Mouse (Mus musculus) embryo, embryonic 11.5 days (tissue): Measurements from ENCODE around the gene Gm20431.

Experiments
- DNase-seq: peaks from one replicate; pipeline ENCODE4 v3.0.0-alpha.2; 2012; ENCODE audit warnings: low read depth, low spot score

Gm20431 gene

DNA sequence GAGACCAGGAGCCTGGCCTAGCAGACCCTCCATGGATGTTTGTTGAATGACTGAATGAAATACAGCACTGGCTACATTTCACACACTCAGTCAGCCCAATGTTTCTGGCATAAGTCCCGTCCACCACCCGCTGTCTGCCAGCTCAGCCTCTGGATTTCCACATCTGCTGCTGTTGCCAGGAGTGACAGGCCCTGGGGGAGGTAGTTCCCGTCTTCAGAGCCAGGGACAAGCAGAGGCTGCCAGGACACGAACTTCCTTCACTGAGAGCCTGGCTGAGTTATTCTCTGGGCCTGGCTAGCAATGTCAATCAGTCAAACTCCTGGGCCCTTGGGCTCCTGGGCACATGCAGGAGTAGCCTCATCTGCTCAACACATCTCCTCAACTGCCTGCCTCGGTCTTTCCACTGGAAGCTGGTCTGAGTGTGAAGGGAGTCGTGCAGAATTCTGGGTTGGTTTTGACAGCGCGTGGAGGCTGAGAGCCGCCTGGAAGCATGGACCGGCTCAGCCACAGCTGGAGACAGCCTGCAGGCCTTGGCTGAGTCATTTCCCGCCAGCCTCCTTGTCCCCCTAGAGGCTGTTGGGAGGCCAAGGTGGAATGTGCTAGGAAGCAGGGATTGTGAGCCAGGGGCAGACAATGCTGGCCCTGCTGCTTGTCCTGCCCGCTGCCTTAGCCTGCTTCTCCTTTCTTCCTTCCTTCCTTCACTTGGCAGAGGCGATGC lies 91.2 kb downstream of the Gm20431 start:
- no peak for DNase-seq

DNA sequence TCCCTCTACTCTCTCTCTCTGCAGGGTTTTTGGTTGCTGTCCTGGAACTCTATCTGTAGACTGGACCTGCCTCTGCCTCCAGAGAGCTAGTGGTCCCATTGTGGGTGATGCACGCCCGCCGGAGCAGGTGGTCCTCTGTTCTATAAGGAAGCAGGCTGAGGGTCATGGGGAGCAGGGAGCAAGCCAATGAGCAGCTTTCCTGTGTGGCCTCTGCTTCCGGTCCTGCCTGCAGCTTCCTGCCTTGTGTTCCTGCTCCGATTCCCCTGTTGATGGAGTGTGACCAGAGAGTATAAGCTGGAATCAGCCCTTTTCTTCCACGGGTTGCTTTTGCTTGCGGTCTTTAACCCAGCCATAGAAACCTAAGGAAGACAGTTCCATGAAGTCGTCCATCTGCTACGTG lies 93.2 kb downstream of the Gm20431 start:
- DNase-seq = no peak

- DNase-seq = peak; percentile 66
Observed at GRCm38 (mm10) chr2:167565682-167566081, 95.6 kb downstream of the Gm20431 start.

DNA sequence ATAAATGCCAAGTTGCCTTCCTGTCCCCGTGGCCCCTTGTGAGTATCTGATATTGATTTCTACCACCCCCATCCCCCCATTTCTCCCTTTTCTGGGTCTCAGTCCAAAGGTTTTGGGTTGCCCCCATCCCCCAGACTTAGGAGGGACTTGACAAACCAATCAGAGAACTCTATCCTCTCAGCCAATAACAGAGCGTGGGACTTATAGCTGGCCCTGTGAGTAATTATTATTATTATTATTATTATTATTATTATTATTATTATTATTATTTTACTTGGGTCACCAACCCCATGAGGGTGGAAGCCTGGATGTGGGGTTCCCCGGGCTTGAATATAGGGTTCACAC lies 96.0 kb downstream of the Gm20431 start:
- no peak for DNase-seq

DNA sequence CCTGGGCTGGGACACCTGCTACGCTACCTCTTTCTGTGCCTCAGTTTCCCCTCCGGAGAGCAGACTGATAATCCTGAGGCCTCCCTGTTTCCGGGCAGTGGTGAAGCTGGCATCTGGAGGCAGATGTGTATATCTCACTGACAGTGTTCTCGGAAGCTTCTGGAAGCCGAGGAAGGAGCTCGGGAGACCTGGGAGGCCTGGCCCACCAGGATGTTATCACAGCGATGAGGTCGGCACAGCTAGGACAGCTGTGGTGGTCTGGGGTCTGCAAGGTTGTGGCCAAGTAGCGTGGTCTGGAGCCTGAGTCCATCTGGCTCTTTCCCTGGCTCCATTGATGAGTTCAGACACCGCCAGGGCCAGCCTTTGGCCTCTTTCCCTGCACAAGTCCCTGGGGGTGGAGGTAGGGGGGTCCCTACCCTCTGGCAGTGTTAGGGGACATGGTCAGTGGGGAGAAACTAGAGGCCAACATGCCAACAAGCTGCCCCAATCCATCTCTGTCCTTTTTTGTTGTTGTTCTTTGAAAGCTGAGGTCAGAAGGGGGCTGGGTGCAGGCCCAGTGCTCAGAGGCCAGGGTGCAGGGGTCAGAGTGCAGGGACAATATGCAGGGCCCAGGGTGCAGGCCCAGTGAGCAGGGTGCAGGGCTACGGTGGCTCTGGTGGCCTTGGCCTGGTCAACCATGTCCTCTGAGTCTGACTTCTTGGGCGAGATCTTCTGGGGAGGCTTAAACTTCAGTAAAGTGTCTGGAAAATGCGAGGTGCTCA lies 96.6 kb downstream of the Gm20431 start:
- no peak for DNase-seq

GRCm38 (mm10) chr2:167563703-167564102 lies 97.6 kb downstream of the Gm20431 start:
- no peak for DNase-seq

DNA sequence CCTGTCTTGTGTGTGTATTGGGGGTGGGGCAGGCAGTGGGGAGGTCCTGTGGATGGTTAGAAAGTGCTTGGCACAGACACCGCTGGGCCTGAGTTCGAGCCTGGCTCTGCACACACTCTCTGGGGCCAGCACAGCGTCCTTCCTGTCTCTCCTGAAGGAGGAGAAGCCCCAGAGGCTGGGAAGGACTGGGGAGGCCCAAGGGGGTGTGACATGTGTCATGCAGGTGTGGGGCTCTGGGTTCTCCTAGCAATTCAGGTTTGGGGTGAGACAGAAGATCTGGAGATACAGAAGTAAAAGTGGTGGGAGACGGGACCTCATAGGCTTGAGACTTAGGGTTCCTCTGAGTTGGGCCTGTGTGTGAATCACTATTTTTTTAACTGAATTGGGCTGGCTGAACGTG lies 98.3 kb downstream of the Gm20431 start:
- DNase-seq = no peak

- no peak for DNase-seq
Observed at GRCm38 (mm10) chr2:167562101-167562500, 99.2 kb downstream of the Gm20431 start.

DNA sequence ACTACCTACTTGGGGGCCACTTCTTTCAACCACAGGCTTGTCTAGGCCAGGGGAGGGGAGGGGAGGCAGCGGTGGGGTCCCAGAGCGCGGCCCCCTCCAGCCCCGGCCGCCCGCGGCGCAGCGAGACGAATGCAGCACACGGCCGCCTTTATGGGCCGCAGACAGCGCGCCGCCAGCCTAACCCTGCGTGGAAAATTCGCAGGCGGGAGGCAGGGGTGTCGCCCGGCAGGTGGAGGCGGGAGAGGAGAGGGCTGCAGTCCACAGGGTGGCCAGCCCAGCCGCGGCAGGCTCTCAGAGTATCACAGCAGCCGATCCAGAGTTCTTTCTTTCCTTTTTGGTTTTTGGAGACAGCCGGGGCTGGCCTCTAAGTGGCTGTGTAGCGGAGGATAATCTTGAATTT lies 101.9 kb downstream of the Gm20431 start:
- DNase-seq = no peak
